Mouse (Mus musculus) cerebellum, postnatal 4 days (tissue): ENCODE measurements at regions not wholly inside any gene's neighbourhood (a gene's known extent, or its start where the extent isn't known, plus 50 kb on each side); places are given as distances from the start of the nearest gene placed in this dataset.
A peak's percentile ranks its signal among the peaks of the same experiment; 100 is the strongest.
"Not testable (repeated sequence)": the region's sequence is repeated elsewhere in the genome, so short reads cannot be mapped to it uniquely, and the experiment has no call there.

Source experiments
- DNase-seq, 2 experiments: peaks; one replicate each; pipeline ENCODE4 v3.0.0; 2022; ENCODE audit warnings: low spot score in 2 of 2, mixed read lengths in 1 of 2

GRCm38 (mm10) chr7:87096500-87096899 is 100.6 kb downstream of the Vmn2r79 start:
- no peak for DNase-seq

- DNase-seq, result not testable (repeated sequence)
Observed at GRCm38 (mm10) chr7:87099611-87100010, 103.7 kb downstream of the Vmn2r79 start.

- DNase-seq, result not testable (repeated sequence)
Observed at GRCm38 (mm10) chr7:87100377-87100776, 104.5 kb downstream of the Vmn2r79 start.

GRCm38 (mm10) chr7:87101281-87101680 is 105.4 kb downstream of the Vmn2r79 start:
- DNase-seq, result not testable (repeated sequence)

- DNase-seq, result peak in 1 of 2 experiments; percentile 1
Observed at GRCm38 (mm10) chr7:87110312-87110984, 114.5 kb downstream of the Vmn2r79 start.

- DNase-seq, result peak in 1 of 2 experiments; percentile 1
Observed at GRCm38 (mm10) chr7:87110985-87111372, 115.1 kb downstream of the Vmn2r79 start.

GRCm38 (mm10) chr7:87113654-87114053 is 117.7 kb downstream of the Vmn2r79 start:
- peak in 1 of 2 experiments; percentile 54 for DNase-seq

- no peak for DNase-seq
Observed at GRCm38 (mm10) chr7:87122516-87122915, 123.4 kb upstream of the Nox4 start.

GRCm38 (mm10) chr7:87145896-87146295 is 100.0 kb upstream of the Nox4 start:
- no peak for DNase-seq

GRCm38 (mm10) chr7:87147703-87148102 is 98.2 kb upstream of the Nox4 start:
- DNase-seq, result no peak

- DNase-seq, result no peak
Observed at GRCm38 (mm10) chr7:87148681-87149080, 97.2 kb upstream of the Nox4 start.

GRCm38 (mm10) chr7:87150991-87151390 is 94.9 kb upstream of the Nox4 start:
- no peak for DNase-seq

GRCm38 (mm10) chr7:87186443-87187153 is 59.3 kb upstream of the Nox4 start:
- DNase-seq, result no peak

GRCm38 (mm10) chr7:87195647-87196046 is 50.2 kb upstream of the Nox4 start:
- DNase-seq, result no peak
